Mouse (Mus musculus) heart, adult 18-20 months (tissue): ENCODE results near the gene AY761184. TPM values are rescaled to one million over a fixed set of nuclear protein-coding genes. Genes with fewer than 3 reads are reported as not detected.
"Not testable (repeated sequence)": the region's sequence is repeated elsewhere in the genome, so short reads cannot be mapped to it uniquely, and the experiment has no call there.

Source experiments
- DNase-seq, 2 experiments: peaks; one replicate each; pipeline ENCODE4 v3.0.0; 2021 to 2022; ENCODE audit warnings: mixed read lengths in 1 of 2
- long read RNA-seq, 2 experiments: library from polyadenylated mRNA; stranded (forward); transcript quantifications; one replicate each; pipeline ENCODE4 v2.0.0; 2021
- total RNA-seq, 2 experiments: library from RNA; stranded (reverse); gene quantifications; 2 replicates each; pipeline ENCODE4 v1.2.3; 2021

AY761184 gene
- not detected for total RNA-seq
- long read RNA-seq, experiment 1 = 0 reads
- long read RNA-seq, experiment 2 = 0 reads

DNA sequence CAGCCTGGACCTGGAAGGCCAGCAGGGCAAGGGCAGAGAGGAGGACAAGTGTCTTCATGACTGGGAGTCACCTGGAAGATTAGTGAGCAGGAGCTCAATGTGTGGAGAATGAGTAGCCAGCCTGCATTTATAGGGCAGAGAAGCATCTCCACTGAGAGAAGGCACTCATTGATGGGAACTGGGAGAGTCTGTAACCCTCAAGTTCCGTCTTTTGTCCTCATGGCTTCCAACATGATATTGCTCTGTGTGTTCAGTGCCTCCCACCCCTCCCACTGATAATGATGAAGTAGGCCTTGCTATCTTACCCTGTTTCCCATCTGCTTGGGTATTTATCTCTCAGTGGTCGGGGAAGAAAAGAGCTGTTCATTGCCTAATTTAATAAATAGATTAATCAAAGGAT lies at the start of gene AY761184:
TSS of gene AY761184 (minus strand) at position 101 of the 400 bp plus-strand sequence.
- not testable (repeated sequence) for DNase-seq

DNA sequence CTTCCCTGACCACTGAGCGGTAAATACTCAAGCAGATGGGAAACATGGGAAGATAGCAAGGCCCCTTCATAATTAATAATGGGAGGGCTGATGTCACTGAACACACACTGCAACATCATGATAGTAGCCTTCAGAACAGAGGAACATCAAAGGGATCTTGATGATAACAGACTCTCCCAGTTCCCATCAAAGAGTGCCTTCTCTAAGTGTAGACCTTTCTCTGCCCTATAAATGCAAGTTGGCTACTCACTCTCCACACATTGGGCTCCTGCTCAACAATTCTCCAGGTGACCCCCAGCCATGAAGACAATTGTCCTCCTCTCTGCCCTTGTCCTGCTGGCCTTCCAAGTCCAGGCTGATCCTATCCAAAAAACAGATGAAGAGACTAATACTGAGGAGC lies 37.9 kb downstream of the AY761184 start, which contains the start of gene Defa34:
TSS of gene Defa34 (plus strand) at position 301 of the 400 bp plus-strand sequence.
- DNase-seq = not testable (repeated sequence)

GRCm38 (mm10) chr8:21655480-21655879 lies 48.0 kb downstream of the AY761184 start, which contains the start of gene Defa17:
Gene Defa17, plus strand, starts transcription at chr8:21655780.
- DNase-seq = not testable (repeated sequence)

Other genes with a start within 250 kb of the AY761184 start
- gene Gm7849, start 247.1 kb downstream of the AY761184 start, total RNA-seq = not detected
- gene Defa20, start 194.4 kb downstream of the AY761184 start, total RNA-seq = not detected
- gene Defa32, start 174.6 kb downstream of the AY761184 start, total RNA-seq = not detected
- not detected for gene Defa37, start 138.3 kb downstream of the AY761184 start, total RNA-seq
- not detected for gene Defa28, start 120.6 kb downstream of the AY761184 start, total RNA-seq
- gene Gm7861, start 109.1 kb downstream of the AY761184 start, total RNA-seq = not detected
- not detected for gene Defa26, start 85.5 kb downstream of the AY761184 start, total RNA-seq
- not detected for gene Defa17, start 47.9 kb downstream of the AY761184 start, total RNA-seq
- not detected for gene Defa34, start 37.8 kb downstream of the AY761184 start, total RNA-seq
- gene Defa24, start 30.8 kb upstream of the AY761184 start, total RNA-seq = not detected
- gene Defb50, start 119.9 kb upstream of the AY761184 start, total RNA-seq = not detected
- not detected for gene Defb2, start 136.3 kb upstream of the AY761184 start, total RNA-seq
- gene Defb10, start 155.3 kb upstream of the AY761184 start, total RNA-seq = not detected
- gene Defb9, start 181.8 kb upstream of the AY761184 start, total RNA-seq = not detected
- not detected for gene Defb11, start 202.8 kb upstream of the AY761184 start, total RNA-seq
- not detected for gene Defb15, start 229.1 kb upstream of the AY761184 start, total RNA-seq
- gene Defb35, start 234.7 kb upstream of the AY761184 start, total RNA-seq = not detected
- not detected for gene Defb13, start 243.1 kb upstream of the AY761184 start, total RNA-seq